In the genomic region with DNA sequence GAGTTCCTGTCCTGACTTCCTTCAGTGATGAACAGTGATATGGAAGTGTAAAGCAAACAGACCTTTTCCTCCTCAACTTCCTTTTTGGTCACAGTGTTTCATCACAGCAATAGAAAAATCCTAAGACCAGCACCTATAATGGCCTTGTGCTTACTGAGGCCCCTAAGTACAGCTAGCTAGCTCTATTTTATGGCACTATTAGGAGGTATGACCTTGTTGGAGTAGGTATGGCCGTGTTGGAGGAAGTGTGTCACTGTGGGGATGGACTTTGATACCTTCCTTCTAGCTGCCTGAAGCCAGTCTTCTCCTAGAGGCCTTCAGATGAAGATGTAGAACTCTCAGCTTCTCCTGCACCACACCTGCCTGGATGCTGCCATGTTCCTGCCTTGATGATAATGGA, we compare ENCODE assay signal across 12 mouse cellular contexts.
"Had no signal": no experiment of that assay in that cellular context is flagged by ENCODE, and none has a peak within 500 bp of the region (broad histone marks: within the 10 kb centered on the region; RNA-seq: fewer than 3 reads in every experiment).

No protein-coding gene starts in this region.

- H3K27me3 ChIP-seq: midbrain, embryonic 12.5 days; neural tube, embryonic 12.5 days; stomach, embryonic 15.5 days had no signal

- H3K9me3 ChIP-seq: neural tube, embryonic 12.5 days; stomach, embryonic 15.5 days had no signal

- H3K36me3 ChIP-seq: midbrain, embryonic 12.5 days; neural tube, embryonic 12.5 days; stomach, embryonic 15.5 days had no signal

- H3K4me1 ChIP-seq: stomach, embryonic 15.5 days had no signal

- H3K27ac ChIP-seq: neural tube, embryonic 12.5 days; stomach, embryonic 15.5 days; stomach, postnatal 0 days had no signal

- H3K9ac ChIP-seq: lung, embryonic 14.5 days; midbrain, embryonic 12.5 days; neural tube, embryonic 12.5 days; stomach, embryonic 15.5 days had no signal

- H3K4me2 ChIP-seq: lung, embryonic 14.5 days; midbrain, embryonic 12.5 days; neural tube, embryonic 12.5 days; stomach, embryonic 15.5 days had no signal

- H3K4me3 ChIP-seq: midbrain, embryonic 12.5 days; neural tube, embryonic 12.5 days; stomach, embryonic 15.5 days had no signal

- DNase-seq: lung, adult 18-20 months; lung, embryonic 14.5 days; lung, postnatal 10 days; lung, postnatal 4 days; midbrain, embryonic 14.5 days; right cerebral cortex, postnatal 14 days; thymus, adult 2 months; thymus, postnatal 25 days had no signal
